Mouse (Mus musculus) CD4-positive, CD25-positive, alpha-beta regulatory T cell, adult 2 months (primary cell): ENCODE measurements at regions not wholly inside any gene's neighbourhood (a gene's known extent, or its start where the extent isn't known, plus 50 kb on each side); places are given as distances from the start of the nearest gene placed in this dataset.
"Not testable (repeated sequence)": the region's sequence is repeated elsewhere in the genome, so short reads cannot be mapped to it uniquely, and the experiment has no call there.

Experiments used
- DNase-seq: peaks from one replicate; pipeline ENCODE4 v3.0.0-alpha.2; 2012; ENCODE audit warnings: low read depth, low spot score

- no peak for DNase-seq
Measured at GRCm38 (mm10) chr3:84390769-84391168, 84.1 kb upstream of the Trim2 start.

DNA sequence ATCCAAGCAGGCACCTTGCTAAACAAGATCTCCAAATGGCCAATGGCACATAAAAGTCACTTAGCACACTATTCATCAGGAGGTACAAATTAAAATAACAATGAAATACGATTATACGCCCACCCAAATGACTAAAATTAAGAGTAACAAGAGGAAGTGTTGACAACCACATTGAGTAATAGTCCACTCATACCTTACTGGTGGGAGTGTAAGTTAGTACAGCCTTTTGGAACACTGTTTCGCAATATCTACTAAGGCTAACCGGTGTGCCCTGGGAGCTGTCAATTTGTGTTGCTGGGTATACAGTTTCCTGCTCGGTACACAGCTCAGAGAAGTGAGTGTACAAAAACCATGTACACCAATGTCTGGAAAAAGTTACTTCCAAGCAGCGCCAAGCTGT is 81.8 kb upstream of the Trim2 start:
- peak; percentile 17 for DNase-seq

DNA sequence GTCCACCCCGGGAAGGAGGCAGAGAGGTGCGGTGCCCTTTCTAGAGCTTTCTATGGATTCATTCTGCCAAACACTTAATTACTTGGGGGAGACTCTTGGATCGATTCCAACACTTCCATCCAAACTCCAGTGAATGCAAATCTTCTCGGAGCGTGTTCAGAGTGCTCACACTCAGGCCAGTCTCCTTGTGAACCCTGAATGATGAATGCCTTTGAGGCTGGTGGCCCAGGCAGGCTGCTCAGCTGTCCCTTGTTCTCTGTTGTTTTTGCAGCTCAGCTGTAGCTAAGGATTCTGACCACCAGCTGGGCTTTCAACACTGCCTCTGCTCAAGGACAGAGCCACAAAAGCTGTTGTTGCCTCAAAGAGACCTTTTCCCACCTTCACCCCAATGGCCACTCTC is 79.0 kb upstream of the Trim2 start:
- DNase-seq, result no peak

DNA sequence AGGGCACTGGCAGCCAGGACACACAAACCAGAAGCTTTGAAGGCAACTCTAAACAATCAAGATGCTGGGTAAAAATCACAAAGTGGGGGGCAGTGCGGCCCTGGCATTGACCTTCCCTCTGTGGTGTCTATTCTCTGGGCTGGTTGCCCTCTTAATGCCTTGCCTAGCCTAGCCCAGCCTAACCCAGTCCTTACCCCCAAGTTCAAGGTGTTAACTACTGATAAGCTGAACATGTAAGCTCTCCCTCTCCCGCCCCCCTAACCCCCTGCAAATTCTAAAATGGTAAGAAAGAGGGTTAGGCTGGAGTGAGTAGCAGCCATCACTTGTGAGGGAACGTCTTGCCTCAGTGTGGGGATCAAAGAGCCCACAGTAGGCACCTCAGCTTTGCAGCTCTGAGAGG is 76.9 kb upstream of the Trim2 start:
- DNase-seq, result no peak

DNA sequence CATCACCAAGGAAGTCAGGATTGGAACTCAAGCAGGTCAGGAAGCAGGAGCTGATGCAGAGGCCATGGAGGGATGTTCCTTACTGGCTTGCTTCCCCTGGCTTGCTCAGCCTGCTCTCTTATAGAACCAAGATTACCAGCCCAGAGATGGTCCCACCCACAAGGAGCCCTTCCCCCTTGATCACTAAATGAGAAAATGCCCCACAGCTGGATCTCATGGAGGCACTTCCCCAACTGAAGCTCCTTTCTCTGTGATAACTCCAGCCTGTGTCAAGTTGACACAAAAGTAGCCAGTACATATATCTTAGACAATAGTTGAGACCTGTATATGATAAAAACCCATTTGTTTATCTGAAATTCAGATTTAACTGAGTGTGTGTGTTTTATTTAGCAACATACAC is 76.4 kb upstream of the Trim2 start:
- DNase-seq, result not testable (repeated sequence)

DNA sequence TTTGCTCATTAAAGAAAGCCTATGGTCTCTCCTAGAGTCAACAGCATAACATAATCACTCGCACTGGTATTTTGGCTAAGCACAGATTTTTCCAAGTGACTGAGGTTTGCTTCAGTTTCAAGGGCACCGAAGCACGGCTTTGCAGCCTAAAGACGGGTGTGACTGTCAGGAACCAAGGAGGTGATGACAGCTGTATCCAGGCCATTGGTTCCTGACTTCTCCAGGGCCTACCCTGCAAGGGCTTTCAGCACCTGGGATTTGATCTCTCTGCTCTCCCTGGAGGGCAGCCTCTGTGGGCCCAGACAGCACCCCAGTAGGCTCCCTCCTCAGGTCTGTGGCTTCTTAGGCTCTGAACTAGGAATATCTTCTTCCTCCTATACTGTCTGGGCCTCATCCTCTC is 75.3 kb upstream of the Trim2 start:
- DNase-seq, result no peak

GRCm38 (mm10) chr3:84378987-84379556 is 72.4 kb upstream of the Trim2 start:
- DNase-seq, result no peak

DNA sequence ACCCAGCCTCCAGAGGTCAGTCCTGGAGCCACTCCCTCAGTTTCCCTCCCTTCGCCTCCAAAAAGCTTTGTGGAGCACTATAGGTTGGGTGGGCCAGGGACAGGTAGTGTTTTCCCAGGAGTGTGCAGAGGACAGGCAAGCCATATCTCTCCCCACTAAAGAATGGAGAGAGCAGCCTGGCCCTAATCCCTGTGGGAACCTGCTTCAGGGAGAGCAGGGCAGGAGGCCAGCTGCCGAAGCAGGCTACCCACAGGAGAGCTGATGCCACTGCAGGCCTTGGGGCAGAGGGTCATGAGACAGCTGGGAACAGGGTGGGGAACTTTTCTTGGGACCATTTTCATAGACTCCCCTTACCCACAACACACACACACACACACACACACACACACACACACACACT is 69.8 kb upstream of the Trim2 start:
- no peak for DNase-seq

- DNase-seq, result no peak
Measured at GRCm38 (mm10) chr3:84375832-84376231, 69.2 kb upstream of the Trim2 start.

GRCm38 (mm10) chr3:84371842-84372241 is 65.2 kb upstream of the Trim2 start:
- DNase-seq, result no peak

DNA sequence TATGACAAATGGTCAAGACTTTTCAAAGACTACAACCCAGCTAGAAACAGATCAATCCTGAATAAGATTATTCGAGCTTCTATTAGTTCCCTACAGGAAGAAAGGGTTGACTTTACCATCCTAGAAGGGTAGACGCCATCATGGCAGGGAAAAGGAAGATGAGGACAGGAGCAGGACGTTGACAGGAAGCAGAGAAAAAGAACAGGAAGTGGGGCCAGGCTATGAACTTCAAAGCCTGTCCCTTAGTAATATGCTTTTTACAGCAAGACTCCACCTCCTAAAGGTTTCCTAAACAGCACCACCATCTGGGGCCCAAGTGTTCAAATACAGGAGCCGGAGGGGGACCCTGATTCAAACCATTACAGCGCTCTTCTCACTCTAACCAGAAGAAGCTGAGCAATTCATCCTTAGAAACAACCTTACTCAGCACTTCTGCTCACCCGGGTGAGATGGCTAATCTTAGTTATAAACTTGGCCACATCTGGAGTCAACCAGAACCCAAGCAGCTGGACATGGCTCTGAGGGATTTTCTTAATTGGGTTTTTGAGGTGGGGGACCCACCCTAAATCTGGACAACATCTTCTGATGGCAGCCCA is 60.6 kb upstream of the Trim2 start:
- no peak for DNase-seq

GRCm38 (mm10) chr3:84358672-84359071 is 52.0 kb upstream of the Trim2 start:
- no peak for DNase-seq

DNA sequence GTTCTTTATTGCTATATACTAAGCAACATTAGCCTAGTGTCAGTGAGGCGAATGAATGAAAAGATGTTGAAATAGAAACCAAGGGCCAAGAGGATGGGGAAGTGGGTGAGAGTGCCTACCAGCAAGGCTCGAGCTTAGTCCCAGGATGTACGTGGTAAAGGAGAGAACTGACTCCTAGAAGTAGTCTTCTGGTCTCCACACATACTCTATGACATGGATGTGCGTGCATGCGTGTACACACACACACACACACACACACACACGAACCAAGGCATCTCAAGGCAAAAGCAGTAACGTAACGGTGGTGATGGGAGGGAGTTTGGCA is 50.0 kb upstream of the Trim2 start:
- no peak for DNase-seq
